Mouse (Mus musculus) monocyte, adult 5-6 weeks (primary cell): ENCODE measurements around the gene Klhl31. TPM values are rescaled to one million over a fixed set of nuclear protein-coding genes. Genes with fewer than 3 reads are reported as not detected.
A peak's percentile ranks its signal among the peaks of the same experiment; 100 is the strongest.

ENCODE experiments used
- ATAC-seq: fragments of 153-309, 156-312 bp; replicated peaks from 2 replicates; pipeline ENCODE4 v1.8.0; 2017; ENCODE audit warnings: mild to moderate bottlenecking; ENCODE audit not compliant: low TSS enrichment, insufficient number of reproducible peaks, severe bottlenecking, poor library complexity, low FRiP score
- total RNA-seq: library from RNA; stranded (forward); fragments of 200-1000, 200-491, 200-594 nt; gene quantifications from 3 replicates; pipeline ENCODE4 v1.2.3, GENCODE M21; 2017

Klhl31 gene
- not detected in 3 replicates for total RNA-seq

- no peak for ATAC-seq
Measured at GRCm38 (mm10) chr9:77636450-77636951, at the start of gene Klhl31. TSS of gene Klhl31 (plus strand) at chr9:77636500.

- no peak for ATAC-seq
Measured at GRCm38 (mm10) chr9:77586806-77587591, 49.3 kb upstream of the Klhl31 start.

GRCm38 (mm10) chr9:77587616-77588015 is 48.7 kb upstream of the Klhl31 start:
- ATAC-seq, result no peak

GRCm38 (mm10) chr9:77589496-77589895 is 46.8 kb upstream of the Klhl31 start:
- ATAC-seq, result no peak

- ATAC-seq, result no peak
Measured at GRCm38 (mm10) chr9:77592423-77592822, 43.9 kb upstream of the Klhl31 start.

GRCm38 (mm10) chr9:77595006-77595626 is 41.2 kb upstream of the Klhl31 start:
- ATAC-seq, result no peak

- ATAC-seq, result peak; percentile 89
Measured at GRCm38 (mm10) chr9:77596355-77596754, 39.9 kb upstream of the Klhl31 start.

GRCm38 (mm10) chr9:77598560-77598959 is 37.7 kb upstream of the Klhl31 start:
- ATAC-seq, result no peak

- no peak for ATAC-seq
Measured at GRCm38 (mm10) chr9:77602302-77603266, 33.7 kb upstream of the Klhl31 start.

GRCm38 (mm10) chr9:77603965-77604509 is 32.3 kb upstream of the Klhl31 start:
- ATAC-seq, result no peak

GRCm38 (mm10) chr9:77607295-77607694 is 29.0 kb upstream of the Klhl31 start:
- no peak for ATAC-seq

GRCm38 (mm10) chr9:77607840-77608239 is 28.5 kb upstream of the Klhl31 start:
- no peak for ATAC-seq

GRCm38 (mm10) chr9:77610811-77611210 is 25.5 kb upstream of the Klhl31 start:
- ATAC-seq, result no peak

- ATAC-seq, result no peak
Measured at GRCm38 (mm10) chr9:77612349-77612748, 24.0 kb upstream of the Klhl31 start.

GRCm38 (mm10) chr9:77615868-77616267 is 20.4 kb upstream of the Klhl31 start:
- no peak for ATAC-seq

- no peak for ATAC-seq
Measured at GRCm38 (mm10) chr9:77616796-77617195, 19.5 kb upstream of the Klhl31 start.

GRCm38 (mm10) chr9:77617751-77618150 is 18.5 kb upstream of the Klhl31 start:
- ATAC-seq, result no peak

- no peak for ATAC-seq
Measured at GRCm38 (mm10) chr9:77618392-77618791, 17.9 kb upstream of the Klhl31 start.

- no peak for ATAC-seq
Measured at GRCm38 (mm10) chr9:77620077-77620476, 16.2 kb upstream of the Klhl31 start.
